Mouse (Mus musculus) testis, adult 2 months (tissue): ENCODE measurements around the gene Mynn.
"Not testable (repeated sequence)": the region's sequence is repeated elsewhere in the genome, so short reads cannot be mapped to it uniquely, and the experiment has no call there.

Experiments
- CTCF ChIP-seq: fragments of 200-500 bp; IDR thresholded peaks from 2 replicates; pipeline ENCODE4 v1.5.1; 2012; ENCODE audit warnings: low read depth, mild to moderate bottlenecking, inconsistent platforms, low read length, moderate library complexity; ENCODE audit not compliant: control insufficient read depth, insufficient read depth, insufficient replicate concordance
- POLR2A ChIP-seq: fragments of 200-500 bp; IDR thresholded peaks from 2 replicates; pipeline ENCODE4 v1.6.1; 2012; ENCODE audit warnings: low read depth, mild to moderate bottlenecking, inconsistent platforms, low read length, moderate library complexity; ENCODE audit not compliant: control insufficient read depth

GRCm38 (mm10) chr3:30566333-30566732 lies 35.5 kb upstream of the Mynn start:
- TF ChIP-seq CTCF, POLR2A: not testable (repeated sequence)
